Mouse (Mus musculus): ENCODE results near the gene Dpf3.

The Dpf3 gene

GRCm38 (mm10) chr12:83487476-83487991 lies at the start of gene Dpf3:
Gene Dpf3, minus strand, starts transcription at chr12:83487716.
- DNase-seq: peak; percentile 100

GRCm38 (mm10) chr12:83536039-83536438 lies 48.5 kb upstream of the Dpf3 start:
- no peak for DNase-seq

GRCm38 (mm10) chr12:83535428-83535827 lies 47.9 kb upstream of the Dpf3 start:
- no peak for DNase-seq

GRCm38 (mm10) chr12:83534190-83534589 lies 46.7 kb upstream of the Dpf3 start:
- no peak for DNase-seq

GRCm38 (mm10) chr12:83532966-83533365 lies 45.5 kb upstream of the Dpf3 start:
- DNase-seq: peak; percentile 92

- no peak for DNase-seq
Observed at GRCm38 (mm10) chr12:83531992-83532391, 44.5 kb upstream of the Dpf3 start.

- peak; percentile 78 for DNase-seq
Observed at GRCm38 (mm10) chr12:83528665-83529064, 41.1 kb upstream of the Dpf3 start.

GRCm38 (mm10) chr12:83527816-83528215 lies 40.3 kb upstream of the Dpf3 start:
- peak; percentile 80 for DNase-seq

- DNase-seq: peak; percentile 85
Observed at GRCm38 (mm10) chr12:83525822-83526544, 38.5 kb upstream of the Dpf3 start.

- peak; percentile 80 for DNase-seq
Observed at GRCm38 (mm10) chr12:83524329-83524728, 36.8 kb upstream of the Dpf3 start.

GRCm38 (mm10) chr12:83523892-83524291 lies 36.4 kb upstream of the Dpf3 start:
- DNase-seq: no peak

GRCm38 (mm10) chr12:83523056-83523455 lies 35.5 kb upstream of the Dpf3 start:
- peak; percentile 83 for DNase-seq

- DNase-seq: no peak
Observed at GRCm38 (mm10) chr12:83521083-83521482, 33.6 kb upstream of the Dpf3 start.

GRCm38 (mm10) chr12:83520311-83520890 lies 32.9 kb upstream of the Dpf3 start, which contains the start of gene Dcaf4:
Gene Dcaf4, plus strand, starts transcription at chr12:83520466.
- DNase-seq: peak; percentile 100

- no peak for DNase-seq
Observed at GRCm38 (mm10) chr12:83517580-83517979, 30.1 kb upstream of the Dpf3 start.

GRCm38 (mm10) chr12:83514216-83514615 lies 26.7 kb upstream of the Dpf3 start:
- DNase-seq: no peak

GRCm38 (mm10) chr12:83513185-83513584 lies 25.7 kb upstream of the Dpf3 start:
- DNase-seq: peak; percentile 91

- peak; percentile 80 for DNase-seq
Observed at GRCm38 (mm10) chr12:83512783-83513182, 25.3 kb upstream of the Dpf3 start.

- DNase-seq: no peak
Observed at GRCm38 (mm10) chr12:83510586-83510985, 23.1 kb upstream of the Dpf3 start.

GRCm38 (mm10) chr12:83506543-83506942 lies 19.0 kb upstream of the Dpf3 start:
- no peak for DNase-seq

GRCm38 (mm10) chr12:83502190-83502589 lies 14.7 kb upstream of the Dpf3 start:
- DNase-seq: peak; percentile 85

- DNase-seq: no peak
Observed at GRCm38 (mm10) chr12:83499256-83499655, 11.7 kb upstream of the Dpf3 start.

GRCm38 (mm10) chr12:83497959-83498358 lies 10.4 kb upstream of the Dpf3 start:
- DNase-seq: no peak

GRCm38 (mm10) chr12:83496736-83497135 lies 9.2 kb upstream of the Dpf3 start:
- no peak for DNase-seq

Data from heart, adult 11 months (tissue).